Mouse (Mus musculus) B cell, adult 2 months (primary cell): ENCODE data around the gene E030018B13Rik.

Experiments used
- DNase-seq, 2 experiments: peaks; one replicate each; pipeline ENCODE4 v3.0.0; 2022

The E030018B13Rik gene

DNA sequence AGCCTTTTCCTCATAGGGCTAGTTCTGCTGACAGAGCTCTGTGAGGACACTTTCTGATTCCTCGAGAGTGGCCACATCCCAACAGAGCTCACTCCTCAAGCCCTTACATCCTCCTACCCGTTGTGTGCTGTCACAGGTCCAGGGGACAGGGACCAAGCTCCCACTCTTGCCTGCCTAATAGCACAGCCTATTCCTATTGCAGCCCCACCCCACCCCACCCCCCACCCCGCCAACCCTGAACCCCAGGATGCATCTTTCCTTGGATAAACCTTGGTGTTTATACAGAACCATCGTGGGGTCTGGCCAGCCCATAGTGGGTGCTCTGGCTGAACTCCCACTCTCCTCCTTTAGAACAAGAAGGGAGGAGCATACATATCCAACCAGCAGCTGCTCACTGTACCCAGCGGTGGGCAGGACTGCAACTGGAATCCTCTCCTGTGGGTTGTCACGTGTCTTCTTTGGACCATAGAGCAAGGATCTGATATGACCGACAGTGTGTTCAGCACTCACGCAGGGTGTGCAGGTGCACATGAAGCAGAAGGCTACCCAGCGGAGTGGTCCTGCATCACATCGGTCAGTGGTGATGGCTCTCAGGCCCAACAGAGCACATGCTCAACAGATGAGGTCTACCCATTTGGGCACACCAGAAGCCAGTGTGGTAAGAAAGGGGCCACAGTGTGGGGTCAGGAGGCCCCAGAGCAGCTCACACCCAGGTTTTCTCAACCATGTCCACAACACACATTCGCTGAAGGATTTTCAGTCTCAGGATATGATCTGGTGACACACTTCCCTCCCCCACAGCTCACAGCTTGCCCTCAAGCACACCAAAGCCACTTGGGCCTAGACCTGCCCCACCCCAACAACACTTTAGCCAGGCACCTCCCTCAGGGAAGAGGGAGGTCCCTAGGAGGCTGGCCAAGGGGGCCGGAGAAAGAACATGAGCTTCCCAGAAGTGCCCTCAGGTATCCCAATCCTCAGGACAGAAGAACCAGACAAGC is 2.4 kb downstream of the E030018B13Rik start:
- no peak for DNase-seq

DNA sequence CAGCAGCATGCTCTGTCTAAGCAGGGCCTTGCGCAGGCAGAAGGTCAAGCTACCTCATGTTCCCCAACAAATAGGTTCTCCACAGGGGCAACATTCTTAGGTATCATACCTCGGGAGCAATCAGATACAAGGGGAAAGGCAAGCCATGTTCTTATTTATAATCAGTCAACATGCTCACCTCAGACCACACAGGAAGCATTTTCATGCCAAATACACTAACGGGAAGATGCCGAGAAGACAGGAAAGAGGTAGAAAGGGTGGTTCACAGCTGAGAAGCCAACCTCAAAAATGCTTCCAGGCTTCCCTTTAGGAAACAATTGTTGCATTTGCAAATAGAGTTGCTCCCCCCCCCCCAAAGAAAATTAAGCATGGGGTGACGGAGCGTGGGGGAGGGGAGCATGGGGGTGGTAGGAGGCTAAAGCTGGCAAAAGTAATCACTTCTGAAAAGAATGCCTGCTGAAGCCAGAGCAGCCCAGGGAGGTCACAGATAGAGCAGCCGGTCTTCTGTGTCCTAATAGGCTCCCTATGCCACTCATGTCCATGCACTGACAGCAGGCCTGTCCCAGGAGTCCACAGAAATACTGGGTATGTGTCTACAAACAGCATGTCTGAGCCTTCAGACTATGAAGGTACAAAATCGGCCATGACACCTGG is 5.4 kb downstream of the E030018B13Rik start:
- DNase-seq = peak; percentile 39 to 42

DNA sequence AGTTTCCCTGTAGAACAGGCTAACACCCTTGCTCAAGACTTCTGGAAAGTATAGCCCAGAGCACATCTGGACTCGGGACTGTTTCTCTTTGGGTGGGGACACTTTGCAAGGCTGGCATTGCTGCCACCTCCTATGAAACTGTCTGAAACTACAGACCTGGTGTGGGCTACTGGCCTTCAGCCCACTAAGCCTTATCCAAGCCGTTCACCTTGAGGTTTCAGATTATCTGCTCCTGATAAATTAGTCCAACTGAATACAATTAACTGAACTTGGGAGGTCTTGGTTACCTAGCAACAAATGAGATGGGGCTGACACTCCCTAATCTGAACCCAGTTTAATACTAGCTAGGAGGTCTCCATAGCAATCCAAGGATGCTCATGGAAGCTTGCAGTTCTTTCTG is 5.9 kb downstream of the E030018B13Rik start:
- no peak for DNase-seq

DNA sequence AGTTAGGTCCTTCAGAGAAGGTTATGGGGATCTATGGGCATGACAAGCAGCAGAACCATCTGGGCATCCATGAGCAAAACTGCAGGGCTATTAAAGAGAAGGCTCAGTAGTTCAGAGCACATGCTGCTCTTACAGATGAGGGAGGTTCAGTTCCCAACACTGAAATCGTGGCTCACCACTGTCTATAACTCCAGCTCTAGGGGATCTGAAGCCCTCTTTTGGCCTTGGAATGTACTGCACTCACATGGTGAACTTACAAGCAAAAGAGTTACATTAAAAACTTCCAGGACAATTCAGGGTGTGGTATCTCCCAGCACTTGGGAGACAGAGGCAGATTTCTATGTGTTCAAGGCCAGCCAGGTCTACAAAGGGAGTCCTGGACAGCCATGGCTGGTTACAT is 6.3 kb downstream of the E030018B13Rik start:
- DNase-seq = peak in 1 of 2 experiments; percentile 42

DNA sequence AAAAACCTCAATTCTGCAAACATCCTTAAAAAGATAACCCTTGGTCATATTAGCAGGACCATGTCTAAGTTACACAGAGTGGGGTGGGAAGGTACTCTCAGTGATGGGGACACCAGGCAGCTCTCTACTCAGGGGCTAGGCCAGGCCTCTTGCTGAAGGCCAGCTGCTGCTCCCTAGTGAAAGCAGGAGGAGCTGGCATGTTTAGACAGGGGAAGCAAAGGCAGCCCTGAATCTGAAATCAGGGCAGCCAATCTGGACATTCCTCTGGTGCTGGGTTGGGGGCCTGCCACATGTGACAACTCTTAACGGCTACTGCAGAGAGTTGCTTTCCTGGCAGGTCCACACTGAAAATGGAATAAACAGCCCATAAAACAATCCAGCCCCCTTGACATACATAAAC is 7.5 kb downstream of the E030018B13Rik start:
- DNase-seq = no peak

DNA sequence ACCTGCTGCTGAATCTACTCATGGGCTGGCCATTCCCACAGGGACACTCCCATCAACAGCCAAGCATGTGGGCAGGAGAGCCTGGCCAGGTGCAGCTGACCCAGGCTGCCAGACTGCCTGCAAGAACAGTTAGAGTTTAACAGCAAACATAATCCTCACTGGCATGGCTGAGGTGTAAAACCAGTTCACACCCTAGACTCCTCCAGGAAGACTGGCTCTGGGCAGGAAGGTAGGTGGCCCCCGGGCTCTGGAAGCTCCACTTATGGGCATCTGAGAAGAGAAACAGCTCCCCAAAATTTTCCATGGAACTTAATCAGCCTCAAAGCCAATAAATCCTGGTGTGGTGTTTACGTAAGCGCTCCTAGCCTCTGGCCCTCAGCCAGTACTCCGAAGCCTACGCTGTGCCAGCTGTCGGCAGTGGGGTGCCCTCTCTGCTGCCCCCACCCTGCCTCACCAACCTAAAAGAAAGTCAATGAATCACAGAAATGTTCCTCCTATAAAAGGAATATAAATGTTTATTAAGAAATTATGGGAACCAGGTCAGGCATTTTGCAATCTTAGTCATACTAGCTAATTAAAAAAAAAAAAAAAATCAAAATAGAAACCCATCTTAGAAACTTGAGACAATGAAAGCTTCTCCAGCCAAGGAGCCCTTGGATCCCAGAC is 8.2 kb downstream of the E030018B13Rik start:
- DNase-seq = no peak

DNA sequence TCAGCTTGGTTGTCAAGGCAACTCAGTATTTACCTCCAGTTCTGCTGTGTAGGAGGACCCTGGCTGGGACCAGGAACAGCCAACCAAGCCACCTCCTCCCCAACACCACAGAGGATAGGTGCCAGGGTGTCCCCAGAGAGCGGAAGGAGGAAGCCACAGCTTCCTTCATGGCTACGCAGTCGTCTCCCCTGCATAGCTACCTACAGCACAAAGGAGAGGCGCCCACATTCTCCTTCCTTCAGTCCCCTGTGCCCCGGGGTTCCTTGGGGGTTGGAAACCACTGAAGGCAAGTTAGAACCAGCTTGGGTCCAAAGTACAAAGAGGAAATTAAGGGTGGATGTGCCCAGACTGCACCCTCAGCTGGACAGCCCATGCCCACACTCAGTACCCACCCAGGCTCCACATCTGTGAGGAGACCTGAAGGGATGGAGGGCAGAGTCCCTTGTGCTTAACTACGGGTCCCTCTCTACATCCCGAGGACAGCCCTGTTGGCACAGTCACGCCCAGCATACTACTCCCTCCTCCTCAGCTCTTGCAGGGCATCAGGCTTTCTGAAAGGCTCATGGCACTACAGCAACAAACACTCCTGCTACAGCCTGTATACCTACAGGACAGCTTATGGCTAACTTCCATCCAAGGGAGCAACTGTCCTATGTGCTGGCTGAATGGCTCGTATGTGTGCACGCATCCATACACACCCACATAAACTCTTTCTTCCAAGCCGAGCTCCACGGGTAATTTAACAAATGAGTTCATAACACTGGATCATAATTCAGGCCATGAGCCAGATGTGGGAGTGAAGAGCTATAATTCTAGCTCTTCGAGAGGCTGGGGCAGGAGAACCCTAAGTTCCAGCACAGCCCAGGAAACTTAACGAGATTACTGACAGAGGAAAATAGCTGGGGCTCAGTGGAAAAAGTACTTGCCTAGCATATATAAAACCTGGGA is 9.0 kb downstream of the E030018B13Rik start:
- DNase-seq = peak; percentile 76 to 77

DNA sequence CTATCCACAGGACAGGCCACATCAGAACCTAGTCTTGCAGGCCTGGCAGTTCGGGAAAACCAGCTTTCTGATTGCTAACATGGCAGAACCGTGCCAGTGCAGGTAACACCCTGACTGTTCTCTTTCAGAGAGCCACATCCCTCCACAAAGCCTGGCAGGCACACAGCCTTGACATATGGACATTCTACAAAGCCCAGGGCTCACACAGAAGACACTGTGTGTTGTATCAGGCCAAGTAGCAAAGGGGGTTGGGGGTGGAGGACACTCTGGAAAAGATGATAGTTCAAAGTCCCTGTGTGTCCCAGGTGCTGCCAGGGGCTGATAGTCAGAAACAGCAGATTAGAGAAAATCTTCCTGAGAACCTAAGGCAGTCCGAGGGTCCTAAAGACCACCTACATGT is 9.8 kb downstream of the E030018B13Rik start:
- DNase-seq = no peak

DNA sequence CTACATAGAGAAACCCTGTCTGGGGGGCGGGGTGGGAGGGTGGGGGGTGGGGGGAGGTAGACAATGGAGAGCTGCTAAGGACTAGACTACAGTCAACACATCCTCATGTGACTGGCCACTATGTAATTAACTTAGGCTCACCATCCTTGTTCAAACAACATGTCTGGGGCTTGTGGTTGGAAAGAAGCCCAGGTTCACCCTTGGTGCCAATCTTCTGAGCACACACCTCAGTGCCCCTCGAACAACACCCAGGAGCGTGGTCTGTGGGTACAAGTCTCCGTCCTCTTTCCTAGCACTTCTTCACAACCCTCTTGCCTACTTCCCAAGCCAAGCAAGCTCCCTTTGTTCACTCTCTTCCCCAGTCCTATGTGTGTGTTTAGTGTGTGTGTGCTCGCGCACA is 10.5 kb downstream of the E030018B13Rik start:
- no peak for DNase-seq

DNA sequence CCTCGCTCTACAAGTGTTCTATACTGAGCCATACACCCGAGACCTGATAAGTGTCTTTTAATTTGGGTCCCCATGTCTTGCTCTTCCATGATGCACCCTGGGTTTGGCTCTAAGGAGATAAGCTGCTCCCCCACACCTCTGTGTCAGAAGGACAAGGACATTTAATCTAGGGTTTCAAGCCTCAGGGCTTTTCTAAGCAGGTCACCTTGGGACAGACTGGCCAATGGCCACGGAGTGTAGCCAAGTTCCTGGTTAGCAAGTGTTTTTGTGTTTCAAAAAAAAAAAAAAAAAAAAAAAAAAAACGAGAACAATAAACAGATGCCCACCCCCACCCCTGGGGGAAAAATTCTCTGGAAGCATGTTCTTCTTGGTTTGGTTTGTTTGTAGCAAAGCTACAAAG is 12.4 kb downstream of the E030018B13Rik start:
- no peak for DNase-seq

DNA sequence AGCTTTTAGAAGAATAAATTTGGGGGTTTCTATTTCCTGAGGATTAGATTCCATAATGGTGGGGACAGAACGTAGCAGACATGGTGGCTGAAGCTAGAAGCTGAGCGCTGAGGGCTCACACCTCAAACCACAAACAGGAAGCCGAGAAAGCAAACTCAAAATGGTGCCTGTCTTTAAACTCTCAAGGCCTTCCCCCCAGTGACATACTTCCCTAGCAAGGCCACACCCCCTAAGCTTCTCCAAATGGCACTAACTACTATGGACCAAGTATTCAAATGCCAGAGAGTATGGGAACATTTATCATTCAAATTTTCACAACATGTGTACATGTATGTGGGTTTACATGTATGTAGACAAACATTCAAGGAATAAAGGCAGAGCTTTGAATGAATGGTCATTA is 13.5 kb downstream of the E030018B13Rik start:
- peak; percentile 60 to 69 for DNase-seq

DNA sequence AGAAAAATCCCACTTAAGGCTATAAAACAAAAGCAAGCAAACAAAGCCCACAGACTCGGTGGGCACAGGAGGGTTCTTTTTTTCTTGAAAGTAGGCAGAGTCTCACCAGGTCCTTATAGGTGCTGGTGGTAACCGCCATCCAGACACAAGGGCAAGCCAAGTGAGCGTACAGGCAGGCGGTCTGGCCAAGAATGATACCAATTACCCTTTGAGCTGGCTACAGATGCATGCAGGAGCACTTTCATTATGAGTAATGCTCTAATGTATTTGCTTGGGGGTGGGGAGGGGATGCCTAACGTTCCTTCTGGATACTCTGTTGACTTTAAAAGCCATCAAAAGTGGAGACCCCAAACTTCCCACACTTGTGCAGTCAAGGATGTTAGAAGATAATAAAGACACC is 14.1 kb downstream of the E030018B13Rik start:
- no peak for DNase-seq

DNA sequence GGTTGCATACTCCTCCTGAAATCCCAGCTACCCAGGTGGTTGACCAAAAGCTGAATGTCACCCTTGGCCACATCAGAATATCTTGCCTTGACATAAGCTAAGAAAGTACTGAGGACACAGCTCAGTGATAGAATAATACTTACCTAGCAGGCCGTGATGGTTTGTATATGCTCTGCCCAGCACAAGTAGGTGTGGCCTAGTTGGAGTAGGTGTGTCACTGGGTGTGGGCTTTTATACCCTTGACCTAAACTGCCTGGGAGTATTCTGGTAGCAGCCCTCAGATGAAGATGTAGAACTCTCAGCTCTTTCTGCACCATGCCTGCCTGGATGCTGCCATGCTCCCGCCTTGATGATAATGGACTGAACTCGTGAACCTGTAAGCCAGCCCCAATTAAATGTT is 15.8 kb downstream of the E030018B13Rik start:
- DNase-seq = no peak

DNA sequence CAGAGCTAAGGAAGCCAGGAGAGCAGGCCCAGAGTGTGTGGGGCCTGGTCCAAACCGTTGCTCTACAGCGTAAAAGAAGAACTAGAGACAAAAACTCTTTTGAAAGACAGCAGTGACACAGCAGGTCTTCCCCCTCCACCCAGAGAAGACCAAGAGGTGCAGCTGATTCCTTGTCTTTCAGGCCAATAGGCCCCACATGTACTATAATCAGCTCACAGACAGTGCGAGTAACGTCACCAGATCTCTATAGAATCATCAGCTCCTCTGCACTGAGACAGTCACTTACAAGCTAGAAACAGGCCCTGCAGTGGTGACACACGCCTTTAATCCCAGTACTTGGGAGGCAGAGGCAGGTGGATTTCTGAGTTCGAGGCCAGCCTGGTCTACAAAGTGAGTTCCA is 17.2 kb downstream of the E030018B13Rik start:
- DNase-seq = no peak

DNA sequence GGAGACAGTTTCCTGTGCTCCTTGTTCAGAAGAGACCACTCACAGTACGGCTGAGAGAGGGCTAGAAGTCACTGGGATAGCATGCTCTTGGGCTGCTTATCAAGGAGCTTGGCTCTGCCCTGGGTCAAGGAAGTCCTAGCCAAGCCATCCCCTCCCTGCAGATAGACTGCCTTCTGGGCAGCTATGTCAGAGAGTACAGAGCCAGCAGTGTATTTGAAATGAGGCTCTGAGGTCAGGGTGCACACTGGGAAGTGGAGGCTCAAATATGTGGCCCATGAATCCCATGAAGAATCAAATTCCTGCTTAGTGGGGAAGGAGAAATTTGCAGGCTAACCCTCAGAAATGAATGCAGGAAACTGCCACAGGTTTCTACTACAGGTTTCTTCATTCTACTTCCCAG is 17.9 kb downstream of the E030018B13Rik start:
- no peak for DNase-seq

DNA sequence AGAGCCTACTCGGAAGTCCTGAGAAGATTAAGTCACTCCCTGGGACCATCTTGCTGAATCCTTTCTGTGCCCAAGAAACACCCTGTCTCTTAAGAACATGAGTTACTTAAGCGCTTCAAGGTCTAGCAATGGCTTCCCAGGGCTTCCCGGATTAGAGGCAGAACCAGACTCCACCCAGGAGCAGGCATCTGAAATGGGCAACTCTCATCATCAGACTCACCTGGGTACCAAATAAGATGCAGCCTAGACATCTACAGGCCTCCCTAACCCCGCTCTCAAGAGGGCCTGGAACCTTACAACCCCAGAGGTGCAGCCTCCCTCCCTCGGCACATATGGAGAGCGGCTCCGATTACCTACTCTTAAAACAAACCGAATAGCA is 19.1 kb downstream of the E030018B13Rik start:
- no peak for DNase-seq

DNA sequence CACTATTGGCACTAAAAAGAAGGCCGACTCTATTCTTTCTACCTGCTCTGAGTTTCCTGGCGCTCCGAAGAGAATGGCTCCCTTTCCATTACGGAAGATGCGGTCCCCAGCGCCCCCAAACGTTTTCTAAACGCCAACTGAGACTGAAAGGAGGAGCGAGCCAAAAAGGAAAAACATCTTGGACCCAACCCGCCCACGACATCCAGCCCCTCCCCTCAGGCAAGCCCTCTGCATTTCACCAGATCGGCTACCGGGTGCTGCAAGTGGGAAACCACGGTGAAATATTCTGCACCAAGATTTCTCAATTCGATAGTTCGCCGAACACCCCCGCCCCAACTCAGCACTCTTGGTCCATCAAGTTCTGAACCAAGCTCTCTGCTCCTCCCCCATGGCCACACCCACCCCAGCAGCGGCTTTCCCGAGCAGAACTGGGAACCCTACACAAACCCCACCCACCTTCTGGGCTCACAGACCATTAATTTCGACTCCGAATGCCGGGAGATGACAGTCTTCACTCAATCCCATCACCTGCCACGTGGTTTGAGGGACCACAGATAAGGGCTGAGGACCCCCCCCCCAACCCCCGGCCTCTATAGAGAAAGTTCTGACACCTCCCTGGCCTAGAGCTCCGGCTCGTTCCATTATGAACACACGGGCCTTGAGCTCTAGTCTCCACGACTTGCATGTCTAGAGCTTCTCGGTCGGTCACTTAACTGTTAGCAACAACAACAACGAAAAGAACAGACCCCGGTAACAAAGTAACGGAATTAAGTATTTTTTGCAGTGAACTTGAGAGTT is 19.7 kb downstream of the E030018B13Rik start:
- peak; percentile 67 to 70 for DNase-seq

DNA sequence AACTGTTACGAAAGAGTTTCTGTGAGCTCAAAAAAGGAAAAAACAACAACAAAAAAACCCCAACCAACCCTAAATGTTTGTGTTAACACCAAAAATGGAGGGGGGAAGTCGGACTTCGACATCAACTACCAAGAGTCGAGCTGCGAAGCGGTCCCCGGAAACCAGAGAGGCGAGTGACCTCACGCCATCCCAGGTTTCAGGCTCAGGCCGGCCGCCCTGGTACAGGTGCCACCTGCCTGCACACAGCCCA is 20.3 kb downstream of the E030018B13Rik start:
- no peak for DNase-seq

DNA sequence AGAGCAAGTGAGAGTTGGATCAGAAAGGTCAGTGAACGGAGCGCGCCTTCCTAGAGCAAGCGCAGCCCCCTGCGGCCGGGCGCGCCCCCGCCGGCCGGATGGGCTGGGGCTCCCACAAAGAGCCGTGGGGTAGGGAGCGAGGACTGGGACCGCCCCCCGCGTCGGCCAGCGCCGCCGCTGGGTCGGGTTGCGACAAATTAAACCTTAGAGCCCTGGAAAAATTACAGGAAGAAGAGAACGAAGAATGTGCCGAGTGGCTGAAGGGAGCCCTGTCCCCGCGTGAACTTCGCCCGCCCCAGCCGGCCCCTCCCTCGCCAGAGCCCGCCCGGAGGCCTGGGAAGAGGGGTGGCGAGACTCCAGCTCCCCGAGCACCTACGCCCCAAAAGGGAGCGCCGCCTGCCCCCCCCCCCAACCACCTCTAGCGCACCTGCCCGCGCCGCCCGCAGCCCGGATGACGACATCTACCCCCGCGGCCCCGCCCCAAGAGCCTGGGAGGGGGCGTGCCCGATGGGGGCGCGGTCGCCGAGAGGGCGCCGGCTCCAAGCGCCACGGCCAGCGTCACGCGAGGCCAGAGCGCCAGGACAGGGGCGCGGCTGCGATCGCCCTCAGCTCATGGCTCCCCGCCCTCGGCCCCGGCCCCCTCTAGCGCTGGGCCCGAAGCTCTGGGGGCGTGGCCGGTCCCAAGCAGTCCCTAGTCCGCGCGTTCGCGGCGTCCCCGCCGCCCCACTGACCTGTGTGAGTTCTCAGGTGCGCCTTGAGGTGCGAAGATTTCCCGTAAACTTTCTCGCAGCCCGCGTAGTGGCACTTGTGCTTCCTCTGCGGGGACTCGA is 20.8 kb downstream of the E030018B13Rik start:
- DNase-seq = peak; percentile 93 to 95

DNA sequence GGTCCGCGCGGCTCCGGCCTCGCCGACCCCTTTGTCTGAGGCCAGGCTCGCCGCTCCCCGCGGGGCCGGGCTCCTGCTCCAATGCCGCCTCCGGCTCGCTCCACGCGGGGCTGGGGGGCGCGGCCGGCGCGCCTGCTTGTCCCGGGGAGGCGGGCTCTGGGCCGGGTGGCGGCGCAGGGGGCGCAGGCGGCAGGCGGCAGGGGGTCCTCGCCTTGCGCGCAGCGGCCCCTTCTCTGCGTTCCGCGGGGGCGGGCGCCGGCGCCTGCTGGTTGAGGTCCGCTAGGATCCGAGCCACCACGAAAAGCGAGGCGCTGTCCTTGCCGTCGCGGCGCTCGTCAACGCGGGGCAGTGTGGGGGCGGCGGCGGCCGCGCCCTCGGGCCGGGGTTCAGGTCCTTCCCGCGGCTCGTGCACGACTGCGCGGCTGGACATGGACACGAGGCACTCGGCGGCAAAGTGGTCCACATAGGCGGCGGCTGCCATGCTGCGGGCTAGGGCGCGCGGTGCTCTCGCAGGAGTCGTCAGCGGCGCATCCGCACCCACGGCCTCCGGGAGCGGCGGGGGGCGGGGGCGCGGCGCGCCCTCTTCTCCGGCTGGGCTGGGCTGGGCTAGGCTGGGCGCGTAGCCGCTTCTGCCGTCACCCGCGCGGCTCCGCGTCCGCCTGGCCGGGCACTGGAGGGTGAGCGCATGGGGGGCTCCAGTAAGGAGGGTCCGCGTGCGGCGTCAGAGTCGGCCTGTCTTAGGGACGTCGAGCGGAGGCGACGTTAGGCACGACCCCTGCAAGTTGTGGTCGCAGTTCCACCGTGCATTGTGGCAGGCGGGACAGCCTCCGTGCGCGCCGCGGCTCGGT is 21.6 kb downstream of the E030018B13Rik start:
- peak in 1 of 2 experiments; percentile 69 for DNase-seq
